Mouse (Mus musculus): ENCODE measurements around the gene Raf1. TPM values are rescaled to one million over a fixed set of nuclear protein-coding genes. Genes with fewer than 3 reads are reported as not detected.

Gene Raf1
- polyA plus RNA-seq, 1 experiment = 1.6 TPM

GRCm38 (mm10) chr6:115634015-115634414, 42.4 kb downstream of the Raf1 start:
- Histone ChIP-seq H3K9me3 (ENCODE audit: control insufficient read depth, low read length) (no peaks in the 10 kb centered on the region), H3K36me3 (ENCODE audit: control insufficient read depth) (peaks cover 91% of the 10 kb centered on the region), H3K27me3 (ENCODE audit: control insufficient read depth) (no peaks in the 10 kb centered on the region), H3K4me1 (ENCODE audit: control insufficient read depth) (no peaks in the 10 kb centered on the region), H3K4me3 (replicated peaks) (no peak overlapping the region)
- TF ChIP-seq TAL1 (IDR thresholded peaks at IDR 0.05; ENCODE audit: low read length) (no peak), GATA1 (IDR thresholded peaks at IDR 0.05; ENCODE audit: low read length) (no peak)

- no peak for TF ChIP-seq TAL1 (IDR thresholded peaks at IDR 0.05; ENCODE audit: low read length)
- TF ChIP-seq GATA1 (IDR thresholded peaks at IDR 0.05; ENCODE audit: low read length) = no peak
- Histone ChIP-seq H3K36me3 (ENCODE audit: control insufficient read depth) (peaks cover 91% of the 10 kb centered on the region), H3K27me3 (ENCODE audit: control insufficient read depth) (no peaks in the 10 kb centered on the region), H3K4me3 (replicated peaks) (no peak overlapping the region), H3K9me3 (ENCODE audit: control insufficient read depth, low read length) (no peaks in the 10 kb centered on the region), H3K4me1 (ENCODE audit: control insufficient read depth) (no peaks in the 10 kb centered on the region)
Measured at GRCm38 (mm10) chr6:115631056-115631795, 45.2 kb downstream of the Raf1 start.

- Histone ChIP-seq H3K4me1 (ENCODE audit: control insufficient read depth) (no peaks in the 10 kb centered on the region), H3K36me3 (ENCODE audit: control insufficient read depth) (peaks cover 93% of the 10 kb centered on the region), H3K4me3 (replicated peaks) (no peak overlapping the region), H3K27me3 (ENCODE audit: control insufficient read depth) (no peaks in the 10 kb centered on the region), H3K9me3 (ENCODE audit: control insufficient read depth, low read length) (no peaks in the 10 kb centered on the region)
- TF ChIP-seq TAL1 (IDR thresholded peaks at IDR 0.05; ENCODE audit: low read length) (no peak), GATA1 (IDR thresholded peaks at IDR 0.05; ENCODE audit: low read length) (no peak)
Measured at GRCm38 (mm10) chr6:115626121-115626520, 50.3 kb downstream of the Raf1 start.

- Histone ChIP-seq H3K36me3 (ENCODE audit: control insufficient read depth) (peaks cover 100% of the 10 kb centered on the region), H3K4me1 (ENCODE audit: control insufficient read depth) (no peaks in the 10 kb centered on the region), H3K4me3 (replicated peaks) (no peak overlapping the region), H3K27me3 (ENCODE audit: control insufficient read depth) (no peaks in the 10 kb centered on the region), H3K9me3 (ENCODE audit: control insufficient read depth, low read length) (no peaks in the 10 kb centered on the region)
- TF ChIP-seq TAL1 (IDR thresholded peaks at IDR 0.05; ENCODE audit: low read length) (no peak), GATA1 (IDR thresholded peaks at IDR 0.05; ENCODE audit: low read length) (no peak)
Measured at GRCm38 (mm10) chr6:115620942-115621341, 55.5 kb downstream of the Raf1 start.

GRCm38 (mm10) chr6:115619818-115620217, 56.6 kb downstream of the Raf1 start:
- Histone ChIP-seq H3K36me3 (ENCODE audit: control insufficient read depth) (peaks cover 99% of the 10 kb centered on the region), H3K9me3 (ENCODE audit: control insufficient read depth, low read length) (no peaks in the 10 kb centered on the region), H3K4me1 (ENCODE audit: control insufficient read depth) (no peaks in the 10 kb centered on the region), H3K27me3 (ENCODE audit: control insufficient read depth) (no peaks in the 10 kb centered on the region), H3K4me3 (replicated peaks) (no peak overlapping the region)
- TF ChIP-seq TAL1 (IDR thresholded peaks at IDR 0.05; ENCODE audit: low read length) (no peak), GATA1 (IDR thresholded peaks at IDR 0.05; ENCODE audit: low read length) (no peak)

- Histone ChIP-seq H3K4me3 (replicated peaks) (no peak overlapping the region), H3K9me3 (ENCODE audit: control insufficient read depth, low read length) (no peaks in the 10 kb centered on the region), H3K36me3 (ENCODE audit: control insufficient read depth) (peaks cover 95% of the 10 kb centered on the region), H3K4me1 (ENCODE audit: control insufficient read depth) (no peaks in the 10 kb centered on the region), H3K27me3 (ENCODE audit: control insufficient read depth) (no peaks in the 10 kb centered on the region)
- TF ChIP-seq GATA1 (IDR thresholded peaks at IDR 0.05; ENCODE audit: low read length) (no peak), TAL1 (IDR thresholded peaks at IDR 0.05; ENCODE audit: low read length) (no peak)
Measured at GRCm38 (mm10) chr6:115615983-115616382, 60.5 kb downstream of the Raf1 start.

- H3K9me3 ChIP-seq (ENCODE audit: control insufficient read depth, low read length) = no peaks in the 10 kb centered on the region
- no peaks in the 10 kb centered on the region for H3K27me3 ChIP-seq (ENCODE audit: control insufficient read depth)
- H3K4me3 ChIP-seq (replicated peaks) = no peak overlapping the region
- TF ChIP-seq TAL1 (IDR thresholded peaks at IDR 0.05; ENCODE audit: low read length) (no peak), GATA1 (IDR thresholded peaks at IDR 0.05; ENCODE audit: low read length) (no peak)
- H3K36me3 ChIP-seq (ENCODE audit: control insufficient read depth) = peaks cover 89% of the 10 kb centered on the region
- H3K4me1 ChIP-seq (ENCODE audit: control insufficient read depth) = no peaks in the 10 kb centered on the region
Measured at GRCm38 (mm10) chr6:115613793-115614192, 62.6 kb downstream of the Raf1 start.

GRCm38 (mm10) chr6:115610301-115610700, 66.1 kb downstream of the Raf1 start:
- H3K4me1 ChIP-seq (ENCODE audit: control insufficient read depth) = no peaks in the 10 kb centered on the region; the same call in 1 of the 2 replicates
- H3K4me3 ChIP-seq (replicated peaks) = no peak overlapping the region
- peaks cover 68% of the 10 kb centered on the region for H3K36me3 ChIP-seq (ENCODE audit: control insufficient read depth)
- TF ChIP-seq TAL1 (IDR thresholded peaks at IDR 0.05; ENCODE audit: low read length) (no peak), GATA1 (IDR thresholded peaks at IDR 0.05; ENCODE audit: low read length) (no peak)
- H3K9me3 ChIP-seq (ENCODE audit: control insufficient read depth, low read length) = no peaks in the 10 kb centered on the region
- H3K27me3 ChIP-seq (ENCODE audit: control insufficient read depth) = no peaks in the 10 kb centered on the region

GRCm38 (mm10) chr6:115609121-115609520, 67.3 kb downstream of the Raf1 start:
- Histone ChIP-seq H3K9me3 (ENCODE audit: control insufficient read depth, low read length) (no peaks in the 10 kb centered on the region), H3K4me1 (ENCODE audit: control insufficient read depth) (no peaks in the 10 kb centered on the region; the same call in none of the 2 replicates), H3K27me3 (ENCODE audit: control insufficient read depth) (no peaks in the 10 kb centered on the region), H3K36me3 (ENCODE audit: control insufficient read depth) (peaks cover 61% of the 10 kb centered on the region), H3K4me3 (replicated peaks) (no peak overlapping the region)
- no peak for TF ChIP-seq GATA1 (IDR thresholded peaks at IDR 0.05; ENCODE audit: low read length)
- TF ChIP-seq TAL1 (IDR thresholded peaks at IDR 0.05; ENCODE audit: low read length) = no peak

Measured in erythroblast, embryonic 14.5 days (primary cell).